Mouse (Mus musculus) small intestine, adult 2 months (tissue): ENCODE results near the gene Prdm16. TPM values are rescaled to one million over a fixed set of nuclear protein-coding genes. Genes with fewer than 3 reads are reported as not detected.

Experiments used
- H3K27ac ChIP-seq: fragments of 200-500 bp; 2 replicates; pipeline ENCODE4 v1.5.1; 2012; ENCODE audit warnings: low read depth, low read length, control low read depth, inconsistent platforms; ENCODE audit not compliant: insufficient read depth
- H3K27me3 ChIP-seq: fragments of 200-500 bp; 2 replicates; pipeline ENCODE4 v1.6.1; 2012; ENCODE audit warnings: mild to moderate bottlenecking, moderate library complexity, low read length, inconsistent platforms; ENCODE audit not compliant: control insufficient read depth, insufficient read depth
- H3K36me3 ChIP-seq: fragments of 200-500 bp; 2 replicates; pipeline ENCODE4 v1.6.1; 2012; ENCODE audit warnings: mild to moderate bottlenecking, low read length, control low read depth, inconsistent platforms; ENCODE audit not compliant: control insufficient read depth, insufficient read depth
- H3K4me1 ChIP-seq: fragments of 200-500 bp; 2 replicates; pipeline ENCODE4 v1.6.1; 2012; ENCODE audit warnings: low read length, inconsistent platforms, mixed read lengths; ENCODE audit not compliant: control insufficient read depth, insufficient read depth, insufficient read length
- H3K4me3 ChIP-seq: fragments of 200-500 bp; 2 replicates; pipeline ENCODE4 v1.5.1; 2012; ENCODE audit warnings: low read depth, mild to moderate bottlenecking, control low read depth, inconsistent platforms, low read length, moderate library complexity
- CTCF ChIP-seq: fragments of 200-500 bp; IDR thresholded peaks from 2 replicates; pipeline ENCODE4 v1.5.1; 2012; ENCODE audit warnings: low read depth, mild to moderate bottlenecking, control low read depth, inconsistent platforms, low read length, moderate library complexity, mixed read lengths; ENCODE audit not compliant: insufficient replicate concordance, insufficient read length; ENCODE audit errors: extremely low read depth
- POLR2A ChIP-seq: fragments of 200-500 bp; IDR thresholded peaks from 2 replicates; pipeline ENCODE4 v1.6.1; 2012; ENCODE audit warnings: low read depth, mild to moderate bottlenecking, control low read depth, inconsistent platforms, low read length, moderate library complexity
- WGBS: fragments of 180-500 bp; shearing (Covaris S2); methylation state at CpG from one replicate; pipeline ENCODE4 v1.1.7; 2018; 5-methylcytosine and 5-hydroxymethylcytosine counted together
- polyA plus RNA-seq: library from polyadenylated mRNA; depleted of rRNA; stranded (reverse); fragments of >200 nt; gene quantifications from 2 replicates; pipeline ENCODE4 v1.2.3, GENCODE M21; 2012

Gene Prdm16
- polyA plus RNA-seq, 1 experiment, result 4.9 TPM

GRCm38 (mm10) chr4:154336650-154337049 lies 300.0 kb downstream of the Prdm16 start:
- H3K36me3 ChIP-seq, result peaks cover 6% of the 10 kb centered on the region; the same call in 1 of the 2 replicates
- no peaks in the 10 kb centered on the region for H3K27me3 ChIP-seq
- no peak for TF ChIP-seq POLR2A
- TF ChIP-seq CTCF, result no peak
- H3K27ac ChIP-seq, result 0 out of 2 replicates have a peak overlapping the region, but pooled peaks have one; percentile 6
- H3K4me1 ChIP-seq, result no peaks in the 10 kb centered on the region
- WGBS, result 69% methylated on average over 10 of the region's 10 CpGs
- H3K4me3 ChIP-seq, result no peak overlapping the region

GRCm38 (mm10) chr4:154335761-154336160 lies 300.9 kb downstream of the Prdm16 start, which contains the start of gene B230104I21Rik:
Gene B230104I21Rik, plus strand, starts transcription at chr4:154336127.
- TF ChIP-seq POLR2A (no peak), CTCF (no peak)
- no peaks in the 10 kb centered on the region for H3K4me1 ChIP-seq
- WGBS, result 64% methylated on average over 12 of the region's 12 CpGs
- peak within 1 kb of the TSS; percentile 54 for H3K4me3 ChIP-seq
- peak within 1 kb of the TSS; percentile 6; the same call in 1 of the 2 replicates for H3K27ac ChIP-seq
- peaks cover 4% of the 10 kb centered on the region; the same call in 1 of the 2 replicates for H3K36me3 ChIP-seq
- no peaks in the 10 kb centered on the region for H3K27me3 ChIP-seq

GRCm38 (mm10) chr4:154334699-154335402 lies 301.8 kb downstream of the Prdm16 start:
- TF ChIP-seq CTCF, result no peak
- no peak for TF ChIP-seq POLR2A
- H3K27me3 ChIP-seq, result no peaks in the 10 kb centered on the region
- WGBS, result 78% methylated on average over 48 of the region's 48 CpGs
- H3K4me3 ChIP-seq, result peak overlapping the region; percentile 54
- no peak overlapping the region for H3K27ac ChIP-seq
- H3K4me1 ChIP-seq, result no peaks in the 10 kb centered on the region
- H3K36me3 ChIP-seq, result peaks cover 4% of the 10 kb centered on the region; the same call in 1 of the 2 replicates

GRCm38 (mm10) chr4:154333300-154333699 lies 303.4 kb downstream of the Prdm16 start:
- Histone ChIP-seq H3K27ac (no peak overlapping the region), H3K36me3 (peaks cover 4% of the 10 kb centered on the region; the same call in 1 of the 2 replicates), H3K4me3 (no peak overlapping the region), H3K4me1 (no peaks in the 10 kb centered on the region; the same call in 1 of the 2 replicates), H3K27me3 (no peaks in the 10 kb centered on the region)
- 48% methylated on average over 8 of the region's 8 CpGs for WGBS
- TF ChIP-seq CTCF (no peak), POLR2A (no peak)

- no peaks in the 10 kb centered on the region for H3K27me3 ChIP-seq
- TF ChIP-seq POLR2A, result no peak
- TF ChIP-seq CTCF, result no peak
- 78% methylated on average over 12 of the region's 12 CpGs for WGBS
- no peaks in the 10 kb centered on the region; the same call in 1 of the 2 replicates for H3K4me1 ChIP-seq
- no peak overlapping the region for H3K27ac ChIP-seq
- H3K36me3 ChIP-seq, result peaks cover 7% of the 10 kb centered on the region; the same call in 1 of the 2 replicates
- H3K4me3 ChIP-seq, result no peak overlapping the region
Observed at GRCm38 (mm10) chr4:154331271-154331670, 305.4 kb downstream of the Prdm16 start.

GRCm38 (mm10) chr4:154330001-154330400 lies 306.7 kb downstream of the Prdm16 start:
- H3K27ac ChIP-seq, result no peak overlapping the region
- WGBS, result 94% methylated on average over 7 of the region's 7 CpGs

GRCm38 (mm10) chr4:154328836-154329235 lies 307.8 kb downstream of the Prdm16 start:
- no peaks in the 10 kb centered on the region for H3K27me3 ChIP-seq
- H3K4me3 ChIP-seq, result no peak overlapping the region
- peaks cover 6% of the 10 kb centered on the region; the same call in 1 of the 2 replicates for H3K36me3 ChIP-seq
- WGBS, result 21% methylated on average over 6 of the region's 6 CpGs
- TF ChIP-seq POLR2A (no peak), CTCF (peak; percentile 67; the same call in 1 of the 2 replicates)
- no peak overlapping the region for H3K27ac ChIP-seq
- H3K4me1 ChIP-seq, result no peaks in the 10 kb centered on the region; the same call in 1 of the 2 replicates

More at GRCm38 (mm10) chr4:154330001-154330400, 306.7 kb downstream of the Prdm16 start:
- H3K36me3 ChIP-seq, result peaks cover 7% of the 10 kb centered on the region; the same call in 1 of the 2 replicates
- TF ChIP-seq POLR2A (no peak), CTCF (no peak)
- H3K27me3 ChIP-seq, result no peaks in the 10 kb centered on the region
- H3K4me3 ChIP-seq, result no peak overlapping the region
- H3K4me1 ChIP-seq, result no peaks in the 10 kb centered on the region; the same call in 1 of the 2 replicates
